Mouse (Mus musculus) heart, embryonic 14.5 days (tissue): ENCODE data around the gene Kif16b. TPM values are rescaled to one million over a fixed set of nuclear protein-coding genes. Genes with fewer than 3 reads are reported as not detected.

Experiments used
- ATAC-seq: fragments of 200-750 bp; cut with Nextera tagmentation; 2 replicates; pipeline ENCODE4 v1.8.0; 2017; ENCODE audit warnings: low read depth, moderate TSS enrichment; ENCODE audit not compliant: insufficient number of reproducible peaks, insufficient read depth, low FRiP score
- H3K27ac ChIP-seq, 2 experiments: fragments of 200-500 bp in 1 of 2; fragments of 300-500 bp in 1 of 2; sonication (generic) in 1 of 2; replicated peaks in 1 of 2; 2 replicates each; pipeline ENCODE4 v1.5.1; 2012 to 2014; ENCODE audit warnings: low read depth in 2 of 2, low read length in 2 of 2, control low read depth in 1 of 2, mild to moderate bottlenecking in 1 of 2, mixed read lengths in 1 of 2; ENCODE audit not compliant: control insufficient read depth in 1 of 2, insufficient read depth in 1 of 2
- H3K27me3 ChIP-seq: fragments of 300-500 bp; sonication (generic); 2 replicates; pipeline ENCODE4 v1.6.1; 2014; ENCODE audit warnings: mild to moderate bottlenecking, low read length, control low read depth; ENCODE audit not compliant: control insufficient read depth, insufficient read depth
- H3K36me3 ChIP-seq: fragments of 300-500 bp; sonication (generic); 2 replicates; pipeline ENCODE4 v1.6.1; 2014; ENCODE audit warnings: mild to moderate bottlenecking, control low read depth, low read length, mixed read lengths; ENCODE audit not compliant: control insufficient read depth, insufficient read depth
- H3K4me1 ChIP-seq, 2 experiments: fragments of 200-500 bp in 1 of 2; fragments of 300-500 bp in 1 of 2; sonication (generic) in 1 of 2; 2 replicates each; pipeline ENCODE4 v1.6.1; 2012 to 2014; ENCODE audit warnings: low read length in 2 of 2, control low read depth in 1 of 2, mixed read lengths in 1 of 2; ENCODE audit not compliant: control insufficient read depth in 2 of 2, insufficient read depth in 2 of 2
- H3K4me2 ChIP-seq: fragments of 300-500 bp; sonication (generic); 2 replicates; pipeline ENCODE4 v1.6.1; 2014; ENCODE audit warnings: mild to moderate bottlenecking, low read length
- H3K4me3 ChIP-seq, 2 experiments: fragments of 200-500 bp in 1 of 2; fragments of 300-500 bp in 1 of 2; sonication (generic) in 1 of 2; 2 replicates each; pipeline ENCODE4 v1.5.1; 2012 to 2014; ENCODE audit warnings: low read length in 2 of 2, mild to moderate bottlenecking in 2 of 2, control low read depth in 1 of 2, low read depth in 1 of 2, moderate library complexity in 1 of 2; ENCODE audit not compliant: control insufficient read depth in 1 of 2, insufficient read depth in 1 of 2
- H3K9ac ChIP-seq: fragments of 300-500 bp; sonication (generic); 2 replicates; pipeline ENCODE4 v1.6.1; 2014; ENCODE audit warnings: mild to moderate bottlenecking, low read length
- H3K9me3 ChIP-seq: fragments of 300-500 bp; sonication (generic); 2 replicates; pipeline ENCODE4 v1.6.1; 2016; ENCODE audit warnings: low read length, control low read depth; ENCODE audit not compliant: control insufficient read depth
- WGBS: fragments of 180-500 bp; shearing (Covaris S2); extraction: QIAGEN DNeasy Blood & Tissue Kit; methylation state at CpG from one replicate; pipeline ENCODE4 v1.1.7; 2014; 5-methylcytosine and 5-hydroxymethylcytosine counted together
- polyA plus RNA-seq: library from polyadenylated mRNA; unstranded; fragments of >200 nt; fragmentation: Nextera tagmentation; extraction: Ambion mirVana; gene quantifications from 2 replicates; pipeline ENCODE4 v1.2.1, GENCODE M21; 2014

Kif16b gene
- polyA plus RNA-seq, 1 experiment from 2014 or later, result 10.4 TPM

DNA sequence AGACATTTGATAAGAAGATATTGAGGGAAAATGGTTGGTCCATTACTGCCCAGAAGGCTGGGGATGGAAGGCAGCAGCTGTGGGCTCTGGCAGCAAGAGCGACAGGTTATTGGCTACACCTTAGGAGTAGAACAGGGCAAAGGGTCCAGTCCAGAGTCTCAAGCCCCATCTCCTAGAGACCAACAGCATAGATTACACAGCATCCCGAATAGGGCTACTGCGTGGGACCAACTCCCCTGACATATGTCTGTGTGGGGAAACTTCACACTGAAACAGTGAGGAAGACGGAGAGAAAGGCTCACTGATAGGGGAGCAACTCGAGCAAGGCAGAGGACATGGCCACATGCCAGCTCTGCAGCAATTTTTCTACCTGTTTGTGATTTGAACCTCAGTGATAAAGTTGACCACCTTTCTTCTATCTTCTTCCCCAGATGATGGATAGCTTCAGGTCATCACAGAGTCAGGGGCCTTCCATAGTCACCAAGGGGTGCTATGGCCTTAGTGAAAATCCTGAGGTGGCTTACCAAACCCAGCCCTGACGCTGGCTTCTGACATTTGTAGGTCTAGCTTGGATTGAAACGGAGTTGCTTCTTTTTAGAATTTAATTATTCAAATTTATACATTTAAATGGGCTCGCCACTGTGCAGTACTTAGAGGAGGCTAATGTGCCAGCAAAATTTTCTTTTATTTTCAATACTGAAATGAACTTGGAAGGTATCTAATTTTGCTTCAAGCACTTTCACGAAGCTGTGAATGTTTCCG is 170.1 kb downstream of the Kif16b start:
- peaks cover 11% of the 10 kb centered on the region in 2 experiments for H3K4me1 ChIP-seq
- peak overlapping the region; percentile 5 to 33; a peak in 2 of 4 replicates for H3K27ac ChIP-seq

DNA sequence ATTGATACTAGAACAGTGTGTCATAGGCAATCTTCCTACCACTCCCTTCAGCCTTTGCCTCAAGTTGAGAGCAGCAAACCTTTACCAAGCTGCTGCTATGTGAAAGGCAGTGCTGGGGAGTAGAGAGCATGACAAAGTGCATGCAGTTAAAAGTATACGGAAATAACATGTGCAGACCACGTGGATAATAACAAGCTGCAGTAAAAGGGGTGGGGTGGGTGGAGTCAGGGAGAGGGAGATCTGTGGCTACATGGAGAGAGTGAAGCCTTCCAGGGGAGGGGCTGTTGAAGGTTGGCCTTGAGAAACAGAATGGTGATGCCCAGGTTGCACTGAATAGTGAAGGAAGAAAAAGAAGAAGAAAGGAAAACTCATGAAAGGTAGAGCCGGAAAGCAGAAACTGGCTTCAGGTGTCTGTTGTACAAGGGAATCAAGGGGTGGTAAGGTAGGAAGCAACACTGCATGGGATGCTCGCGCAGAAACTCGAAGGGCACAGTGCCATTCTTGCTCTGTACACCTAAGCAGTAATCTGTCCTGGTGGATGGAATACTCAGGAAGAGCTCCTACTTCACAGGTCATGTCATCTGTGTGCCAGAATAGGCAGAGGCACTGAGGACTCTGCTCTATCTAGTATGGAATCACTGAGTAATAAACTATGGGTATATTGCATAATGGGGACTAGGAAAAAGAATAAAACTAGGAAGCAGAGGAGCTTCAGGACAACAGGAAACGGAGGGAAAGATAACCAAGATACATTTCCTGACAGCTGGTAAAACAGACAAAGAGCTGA is 176.9 kb downstream of the Kif16b start:
- no peaks in the 10 kb centered on the region for H3K9me3 ChIP-seq
- H3K4me3 ChIP-seq, result no peak overlapping the region
- H3K4me2 ChIP-seq, result no peak overlapping the region
- no peaks in the 10 kb centered on the region for H3K27me3 ChIP-seq
- ATAC-seq, result no peak
- no peaks in the 10 kb centered on the region for H3K4me1 ChIP-seq
- no peak overlapping the region for H3K27ac ChIP-seq
- H3K9ac ChIP-seq, result no peak overlapping the region
- no peaks in the 10 kb centered on the region for H3K36me3 ChIP-seq
- 77% methylated on average over 7 of the region's 7 CpGs for WGBS

More for the DNA sequence above, 170.1 kb downstream of the Kif16b start:
- H3K9ac ChIP-seq, result no peak overlapping the region
- no peak overlapping the region for H3K4me3 ChIP-seq
- no peaks in the 10 kb centered on the region for H3K27me3 ChIP-seq
- H3K4me2 ChIP-seq, result no peak overlapping the region
- 70% methylated on average over 10 of the region's 10 CpGs for WGBS
- ATAC-seq, result no peak
- no peaks in the 10 kb centered on the region for H3K9me3 ChIP-seq
- H3K36me3 ChIP-seq, result no peaks in the 10 kb centered on the region

DNA sequence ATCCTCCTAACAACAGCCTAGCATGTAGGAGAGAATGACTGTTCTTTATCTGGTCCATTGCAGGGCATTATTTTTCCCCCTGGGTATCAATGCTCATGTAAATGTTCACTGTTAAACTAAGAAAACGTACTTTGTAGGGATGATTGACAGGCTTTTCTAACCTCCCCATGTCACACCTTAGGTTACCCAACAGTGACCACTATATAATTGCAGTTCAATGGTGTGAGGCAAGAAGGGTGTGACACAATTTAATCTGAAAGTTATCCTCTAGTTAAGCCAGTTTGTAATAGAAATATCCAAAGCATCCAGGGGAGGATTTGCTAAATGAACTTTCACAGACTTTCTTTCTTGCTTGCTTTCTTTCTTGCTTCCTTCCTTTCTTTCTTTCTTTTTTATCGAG is 181.2 kb downstream of the Kif16b start:
- Histone ChIP-seq H3K27me3 (no peaks in the 10 kb centered on the region), H3K27ac (no peak overlapping the region), H3K4me2 (no peak overlapping the region), H3K4me1 (peaks cover 0 to 8% of the 10 kb centered on the region in 2 experiments; a peak in 2 of 4 replicates), H3K9me3 (no peaks in the 10 kb centered on the region), H3K36me3 (no peaks in the 10 kb centered on the region), H3K9ac (no peak overlapping the region), H3K4me3 (no peak overlapping the region)
- WGBS, result 90% methylated on average over 2 of the region's 2 CpGs
- no peak for ATAC-seq

DNA sequence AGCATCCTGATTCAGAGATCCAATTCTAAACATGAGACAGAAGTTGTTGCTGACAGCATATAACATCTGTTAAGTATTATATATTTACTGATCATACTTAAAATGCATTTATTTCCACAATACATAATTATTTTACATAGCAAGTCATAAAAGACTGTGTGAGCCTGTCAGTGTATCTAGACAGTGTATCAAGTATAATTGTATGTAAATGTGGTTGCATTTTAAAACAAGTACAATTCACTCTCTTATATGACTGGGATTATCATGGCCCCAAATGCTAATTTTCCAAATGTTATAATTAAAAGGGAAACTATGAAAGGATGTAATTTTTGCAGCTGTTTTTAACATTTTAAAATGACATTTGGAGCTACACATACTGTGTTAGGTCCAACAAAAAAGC is 182.3 kb downstream of the Kif16b start:
- no peaks in the 10 kb centered on the region for H3K36me3 ChIP-seq
- no peak overlapping the region for H3K4me3 ChIP-seq
- no peak overlapping the region for H3K4me2 ChIP-seq
- no peak overlapping the region for H3K9ac ChIP-seq
- no peak overlapping the region for H3K27ac ChIP-seq
- no peaks in the 10 kb centered on the region for H3K9me3 ChIP-seq
- peaks cover 0 to 11% of the 10 kb centered on the region in 2 experiments; a peak in 3 of 4 replicates for H3K4me1 ChIP-seq
- no peak for ATAC-seq
- no peaks in the 10 kb centered on the region for H3K27me3 ChIP-seq

DNA sequence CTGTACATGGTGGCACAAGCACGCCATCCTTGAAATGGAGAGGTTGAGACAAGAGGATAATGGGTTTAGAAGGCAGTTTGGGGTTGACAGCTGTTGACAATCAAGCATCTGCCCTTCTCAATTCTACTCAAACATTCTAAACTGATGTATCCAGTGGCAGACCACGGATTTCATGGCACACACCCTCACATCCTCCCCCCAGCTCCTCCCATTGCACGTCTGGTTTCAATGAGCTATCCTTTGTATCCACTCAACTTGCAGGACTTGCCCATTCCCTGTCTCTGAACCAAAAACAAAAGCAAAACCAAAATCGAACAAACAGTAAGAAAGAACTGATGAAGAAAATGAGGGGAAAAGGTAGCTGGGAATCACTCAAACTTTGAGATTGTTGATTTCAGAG is 183.7 kb downstream of the Kif16b start:
- H3K4me1 ChIP-seq, result peaks cover 0 to 11% of the 10 kb centered on the region in 2 experiments; a peak in 3 of 4 replicates
- no peak overlapping the region for H3K4me3 ChIP-seq
- no peak overlapping the region for H3K4me2 ChIP-seq
- H3K27me3 ChIP-seq, result no peaks in the 10 kb centered on the region
- no peak overlapping the region for H3K9ac ChIP-seq
- no peak overlapping the region for H3K27ac ChIP-seq
- peaks cover 4% of the 10 kb centered on the region; the same call in 1 of the 2 replicates for H3K36me3 ChIP-seq
- H3K9me3 ChIP-seq, result no peaks in the 10 kb centered on the region
- ATAC-seq, result no peak
- WGBS, result 85% methylated on average over 4 of the region's 4 CpGs

DNA sequence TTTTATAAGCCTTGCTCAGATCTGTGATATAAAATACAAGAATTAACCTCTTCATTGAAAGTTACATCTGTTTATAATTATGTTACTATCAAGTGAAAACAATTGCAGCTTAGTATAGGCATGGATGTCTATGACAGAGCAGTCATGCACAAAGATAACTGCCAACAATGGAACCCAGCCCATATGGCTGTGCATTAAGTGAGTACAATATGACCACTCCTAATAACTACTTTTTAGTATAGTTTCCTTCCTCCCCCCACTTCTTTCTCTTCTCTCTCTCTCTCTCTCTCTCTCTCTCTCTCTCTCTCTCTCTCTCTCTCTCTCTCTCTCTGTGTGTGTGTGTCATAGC is 185.4 kb downstream of the Kif16b start:
- Histone ChIP-seq H3K36me3 (peaks cover 20% of the 10 kb centered on the region), H3K27me3 (no peaks in the 10 kb centered on the region), H3K4me2 (no peak overlapping the region), H3K4me1 (peaks cover 0 to 11% of the 10 kb centered on the region in 2 experiments; a peak in 3 of 4 replicates), H3K9ac (no peak overlapping the region), H3K9me3 (no peaks in the 10 kb centered on the region), H3K4me3 (no peak overlapping the region), H3K27ac (no peak overlapping the region)
- ATAC-seq, result no peak

DNA sequence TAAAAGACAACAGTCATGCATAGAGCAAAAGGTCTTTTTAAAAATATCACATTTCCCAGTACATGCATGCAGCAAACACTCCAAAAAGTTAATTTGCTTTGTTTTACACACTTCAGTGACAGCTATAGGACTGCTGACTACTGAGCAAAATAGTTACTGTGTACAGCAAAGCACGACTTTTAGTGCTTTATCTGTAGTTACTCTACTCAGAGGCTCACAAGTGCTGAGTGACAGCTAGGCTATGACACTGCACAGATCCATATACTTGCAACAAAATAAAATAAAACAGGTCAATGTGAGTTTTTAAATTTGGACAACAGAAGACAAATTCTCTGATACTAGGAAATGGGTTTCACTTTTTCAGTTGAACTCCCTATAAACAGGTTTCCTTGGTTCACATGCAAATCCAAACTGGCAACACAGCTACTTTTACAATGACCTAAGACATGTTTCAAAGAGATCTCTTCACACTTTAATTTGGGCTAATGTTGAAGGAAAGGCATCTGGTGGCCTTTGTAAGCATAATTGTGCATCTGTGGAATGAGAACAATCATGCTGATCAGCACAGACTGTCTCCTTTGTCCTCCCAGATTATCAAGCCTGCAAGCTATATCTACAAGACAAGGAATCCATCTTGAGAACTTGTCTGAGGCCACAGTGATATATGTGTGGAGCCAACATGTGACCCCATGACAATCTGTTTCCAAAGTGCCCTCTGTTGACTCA is 186.0 kb downstream of the Kif16b start:
- H3K36me3 ChIP-seq, result peaks cover 20% of the 10 kb centered on the region
- H3K27me3 ChIP-seq, result no peaks in the 10 kb centered on the region
- 9% methylated on average over 1 of the region's 1 CpGs for WGBS
- 0 out of 2 replicates have a peak, but pooled peaks have one; percentile 71 for ATAC-seq
- no peaks in the 10 kb centered on the region for H3K9me3 ChIP-seq
- 0 out of 2 replicates have a peak overlapping the region, but pooled peaks have one; percentile 21 for H3K4me2 ChIP-seq
- H3K27ac ChIP-seq, result no peak overlapping the region
- peaks cover 0 to 11% of the 10 kb centered on the region in 2 experiments; a peak in 3 of 4 replicates for H3K4me1 ChIP-seq
- H3K4me3 ChIP-seq, result no peak overlapping the region
- no peak overlapping the region for H3K9ac ChIP-seq
